Mouse (Mus musculus) yolk sac, embryonic 10.5 days (tissue): ENCODE results near the gene Tut1.

Experiments used
- DNase-seq: peaks from one replicate; pipeline ENCODE4 v3.0.0-alpha.2; 2017; ENCODE audit warnings: low spot score

Tut1 gene

GRCm38 (mm10) chr19:8982303-8983149 is 28.9 kb downstream of the Tut1 start:
- DNase-seq = no peak

GRCm38 (mm10) chr19:8983150-8983650 is 29.6 kb downstream of the Tut1 start:
- DNase-seq = peak; percentile 54

- DNase-seq = peak; percentile 71
Observed at GRCm38 (mm10) chr19:8984255-8984868, 30.7 kb downstream of the Tut1 start.

- DNase-seq = no peak
Observed at GRCm38 (mm10) chr19:8985891-8986290, 32.2 kb downstream of the Tut1 start.

- DNase-seq = no peak
Observed at GRCm38 (mm10) chr19:8987816-8988215, 34.2 kb downstream of the Tut1 start.

- DNase-seq = no peak
Observed at GRCm38 (mm10) chr19:8988346-8989065, 34.9 kb downstream of the Tut1 start.

- DNase-seq = peak; percentile 89
Observed at GRCm38 (mm10) chr19:8989066-8989566, 35.5 kb downstream of the Tut1 start, which contains the start of gene Ahnak. Ahnak (plus strand) TSS chr19:8989284.

GRCm38 (mm10) chr19:8989567-8990431 is 36.2 kb downstream of the Tut1 start:
- DNase-seq = peak; percentile 88

GRCm38 (mm10) chr19:8990432-8991102 is 36.9 kb downstream of the Tut1 start:
- no peak for DNase-seq

- DNase-seq = no peak
Observed at GRCm38 (mm10) chr19:8991245-8991870, 37.7 kb downstream of the Tut1 start.

GRCm38 (mm10) chr19:8991871-8992735 is 38.5 kb downstream of the Tut1 start:
- no peak for DNase-seq

- peak; percentile 84 for DNase-seq
Observed at GRCm38 (mm10) chr19:8992769-8993624, 39.4 kb downstream of the Tut1 start.

GRCm38 (mm10) chr19:8993625-8993912 is 39.9 kb downstream of the Tut1 start:
- DNase-seq = no peak

- DNase-seq = no peak
Observed at GRCm38 (mm10) chr19:8994813-8995607, 41.4 kb downstream of the Tut1 start.

GRCm38 (mm10) chr19:8996601-8997000 is 43.0 kb downstream of the Tut1 start:
- DNase-seq = no peak

- DNase-seq = peak; percentile 78
Observed at GRCm38 (mm10) chr19:8997546-8997945, 43.9 kb downstream of the Tut1 start.

GRCm38 (mm10) chr19:8998546-8998945 is 44.9 kb downstream of the Tut1 start:
- DNase-seq = no peak

GRCm38 (mm10) chr19:8999223-8999622 is 45.6 kb downstream of the Tut1 start:
- DNase-seq = no peak
